Mouse (Mus musculus) gastrocnemius, postnatal 4 days (tissue): ENCODE results near the gene Fam168a. TPM values are rescaled to one million over a fixed set of nuclear protein-coding genes. Genes with fewer than 3 reads are reported as not detected.

Experiments used
- DNase-seq, 2 experiments: peaks; one replicate each; pipeline ENCODE4 v3.0.0; 2021 to 2022; ENCODE audit warnings: low spot score in 2 of 2, mixed read lengths in 2 of 2
- total RNA-seq, 2 experiments: library from RNA; stranded (reverse); gene quantifications; 2 replicates each; pipeline ENCODE4 v1.2.3; 2021

The Fam168a gene
- total RNA-seq, 2 experiments from 2014 or later = 65.7 to 67.8 TPM

DNA sequence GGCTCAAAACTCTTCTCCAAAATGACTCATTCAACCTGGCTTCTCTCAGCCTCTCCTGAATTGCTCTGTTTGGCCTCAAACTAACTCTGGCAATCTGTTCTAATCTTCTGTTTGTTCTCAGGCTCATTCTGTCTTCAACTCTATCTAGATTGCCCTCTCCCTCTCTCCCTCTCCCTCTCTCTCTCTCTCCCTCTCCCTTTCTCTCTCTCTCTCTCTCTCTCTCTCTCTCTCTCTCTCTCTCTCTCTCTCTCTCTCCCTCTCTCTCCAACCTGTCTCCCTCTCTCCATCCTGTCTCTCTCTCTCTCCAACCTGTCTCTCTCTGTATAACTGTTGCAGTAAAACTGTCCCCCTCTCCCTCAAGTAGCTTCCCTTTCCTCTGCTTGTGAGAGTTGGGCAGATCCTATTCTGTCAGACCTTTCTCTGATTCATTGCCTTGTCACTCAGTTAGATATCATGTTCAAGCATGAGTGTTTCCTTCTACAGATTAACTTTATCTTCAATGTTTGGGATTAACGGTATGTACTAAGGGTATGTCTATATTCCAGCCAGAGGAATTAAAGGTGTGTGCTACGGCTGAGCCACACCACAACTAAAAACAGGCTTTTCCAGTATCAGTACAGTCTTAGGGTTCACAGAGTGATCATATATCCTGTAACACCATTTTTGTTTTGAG, 64.4 kb downstream of the Fam168a start:
- DNase-seq = no peak

DNA sequence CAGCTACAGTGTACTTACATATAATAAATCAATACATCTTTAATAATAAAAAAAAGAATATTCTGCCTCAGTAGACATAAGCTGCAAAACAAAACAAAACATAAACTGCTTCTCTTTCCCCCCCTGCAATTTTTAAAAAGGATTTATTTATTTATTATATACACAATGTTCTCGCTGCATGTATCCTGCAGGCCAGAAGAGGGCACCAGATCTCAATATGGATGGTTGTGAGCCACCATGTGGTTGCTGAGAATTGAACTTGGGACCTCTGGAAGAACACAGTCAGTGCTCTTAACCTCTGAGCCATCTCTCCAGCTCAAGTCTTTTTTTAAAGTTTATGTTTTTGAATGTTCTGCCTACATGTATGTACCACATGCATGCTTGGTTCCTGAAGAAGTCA, 67.8 kb downstream of the Fam168a start:
- DNase-seq = no peak

DNA sequence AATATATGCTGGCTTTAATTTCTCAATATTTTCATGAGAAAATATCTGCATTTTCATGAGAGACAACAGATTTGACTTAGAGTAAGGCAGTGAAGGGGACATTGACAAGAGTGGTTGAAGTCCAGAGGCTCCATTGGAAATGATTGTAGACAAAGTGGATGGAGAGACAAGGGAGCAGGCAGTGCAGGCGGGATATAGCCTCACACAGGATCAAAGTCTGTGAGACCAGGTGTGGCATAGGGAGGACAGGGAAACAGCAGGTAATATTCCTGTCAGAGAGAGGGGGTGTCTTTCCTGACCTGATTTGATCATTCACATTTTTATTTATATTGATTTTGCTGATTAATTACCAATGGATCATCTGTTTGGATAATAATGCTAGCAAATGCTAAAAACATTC, 69.4 kb downstream of the Fam168a start:
- no peak for DNase-seq

DNA sequence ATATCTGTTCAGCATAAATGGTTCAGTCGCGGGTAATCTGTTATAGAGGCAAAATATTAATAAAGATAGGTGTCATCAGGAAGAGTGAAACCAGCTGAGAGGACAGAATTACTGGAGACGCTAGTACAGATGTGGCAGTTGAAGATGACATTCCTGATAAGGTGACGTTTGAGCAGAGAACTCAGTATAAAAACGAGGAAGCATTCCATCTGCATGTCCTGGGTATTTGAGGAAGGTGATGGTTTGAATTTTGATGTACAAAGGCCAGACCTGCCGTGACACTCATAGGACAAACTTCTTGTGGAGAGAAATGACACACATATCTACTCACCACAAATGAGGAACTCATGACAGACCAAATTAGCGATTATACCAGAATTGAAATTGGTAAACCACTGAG, 73.8 kb downstream of the Fam168a start:
- DNase-seq = no peak

DNA sequence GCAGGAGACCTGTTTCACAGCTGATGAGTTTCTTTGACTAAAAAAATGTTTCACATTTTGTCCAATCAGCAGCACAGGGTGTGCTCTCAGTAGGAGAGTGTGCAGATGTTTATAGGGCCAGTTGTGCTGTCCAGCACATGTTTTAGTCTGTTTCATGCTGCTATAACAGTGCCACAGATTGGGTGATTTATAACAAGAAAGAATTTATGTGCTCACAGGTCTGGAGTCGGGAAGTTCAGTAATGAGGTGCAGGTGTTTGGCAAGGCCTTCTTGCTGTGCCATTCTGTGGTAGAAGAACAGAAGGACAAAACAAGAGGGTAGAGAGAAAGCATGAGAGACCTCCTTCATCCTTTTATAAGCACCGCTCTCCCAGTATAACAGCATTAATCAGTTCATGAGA, 78.2 kb downstream of the Fam168a start:
- DNase-seq = no peak

DNA sequence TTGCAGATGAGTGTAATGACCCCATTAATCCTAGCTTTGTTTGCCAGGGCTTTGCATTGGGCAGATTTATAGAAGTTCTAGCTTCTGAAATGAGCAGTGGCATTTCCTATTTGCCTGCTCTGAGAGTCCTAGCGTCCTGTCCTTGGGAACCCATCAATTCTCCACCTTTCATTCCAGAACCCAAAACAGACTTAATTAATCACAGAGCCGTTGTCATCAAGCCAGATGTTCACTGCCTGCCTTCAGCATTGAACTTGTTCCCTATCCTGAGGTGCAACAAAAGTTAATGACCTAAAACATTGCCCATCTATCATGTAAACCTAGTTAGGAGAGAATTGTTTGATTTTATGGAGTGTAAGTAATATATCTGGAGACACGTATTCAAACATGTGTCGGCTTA, 79.0 kb downstream of the Fam168a start:
- DNase-seq = no peak

DNA sequence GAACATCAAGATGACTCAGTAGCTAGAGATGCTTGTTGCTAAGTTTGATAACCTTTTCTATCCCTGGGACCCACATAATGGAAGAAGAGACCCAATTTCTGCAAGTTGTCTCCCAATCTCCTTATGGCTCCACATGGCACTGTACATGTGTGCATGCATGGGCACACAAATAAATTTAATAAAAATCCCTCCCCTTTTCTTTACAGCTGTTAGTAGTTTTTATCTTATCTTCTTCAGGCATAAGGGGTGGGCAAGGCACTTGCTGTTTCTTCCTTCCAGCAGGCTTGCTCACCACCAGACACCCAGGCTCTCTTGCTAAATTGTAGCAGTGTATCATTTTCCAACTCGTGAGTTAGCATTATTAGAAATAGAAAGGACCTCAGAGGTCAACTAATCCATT, 79.6 kb downstream of the Fam168a start:
- no peak for DNase-seq

DNA sequence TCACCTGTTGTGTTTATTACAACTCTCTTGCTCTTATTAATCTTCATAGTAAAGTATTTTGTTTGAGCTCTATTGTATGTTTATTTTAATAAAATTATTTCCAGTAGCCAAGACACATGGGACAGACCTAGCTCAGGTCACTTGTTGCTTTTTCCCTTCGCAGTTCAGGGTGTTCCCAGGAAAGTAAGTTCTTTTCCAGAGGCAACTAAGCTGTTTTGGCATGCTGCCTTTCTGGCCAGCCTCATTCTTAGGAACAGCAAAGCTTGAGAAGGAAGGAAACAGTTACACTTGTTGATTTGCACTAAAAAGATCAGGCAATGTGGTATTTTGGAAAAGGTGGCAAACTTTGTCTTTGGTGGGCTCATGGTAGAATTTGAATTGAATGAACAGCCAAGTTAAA, 81.9 kb downstream of the Fam168a start:
- peak in 1 of 2 experiments; percentile 37 for DNase-seq

DNA sequence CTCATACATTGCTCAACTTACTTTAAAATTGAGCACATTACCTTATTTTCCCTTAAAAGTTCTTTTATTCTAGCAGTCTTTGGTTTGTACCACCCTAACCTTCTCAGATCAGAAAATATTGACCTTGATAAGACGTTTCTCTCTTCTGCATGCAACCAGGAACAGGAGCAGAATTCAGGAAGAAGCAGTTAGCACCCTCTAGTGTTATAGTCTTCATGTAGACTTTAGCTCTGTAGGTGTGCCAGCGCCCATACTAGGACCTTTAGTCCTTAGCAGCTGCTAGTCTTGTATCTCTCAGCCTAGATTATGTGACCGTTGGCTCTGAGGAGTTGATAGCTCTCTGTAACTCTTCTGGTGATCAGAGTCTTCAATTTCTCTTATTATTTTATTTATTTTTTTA, 92.4 kb downstream of the Fam168a start:
- DNase-seq = no peak

DNA sequence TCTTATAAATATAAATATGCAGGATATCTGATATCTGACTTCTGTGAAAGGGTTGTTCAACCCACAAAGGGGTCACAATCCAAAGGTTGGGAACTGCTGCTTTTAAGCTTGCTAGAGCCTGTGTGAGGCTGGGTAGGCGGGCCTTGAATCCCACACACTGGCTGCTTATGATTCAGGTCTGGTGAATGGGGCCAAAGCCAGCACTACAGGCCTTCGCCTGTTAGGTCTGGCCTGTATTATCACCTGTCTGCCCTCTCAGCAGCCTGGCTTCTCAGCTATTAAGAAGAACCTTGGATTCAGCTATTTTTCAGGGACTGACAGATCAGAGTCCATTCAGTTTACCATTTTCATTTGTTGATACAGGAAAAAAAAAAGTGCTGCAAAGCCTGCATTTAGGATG, 99.0 kb downstream of the Fam168a start:
- DNase-seq = no peak

DNA sequence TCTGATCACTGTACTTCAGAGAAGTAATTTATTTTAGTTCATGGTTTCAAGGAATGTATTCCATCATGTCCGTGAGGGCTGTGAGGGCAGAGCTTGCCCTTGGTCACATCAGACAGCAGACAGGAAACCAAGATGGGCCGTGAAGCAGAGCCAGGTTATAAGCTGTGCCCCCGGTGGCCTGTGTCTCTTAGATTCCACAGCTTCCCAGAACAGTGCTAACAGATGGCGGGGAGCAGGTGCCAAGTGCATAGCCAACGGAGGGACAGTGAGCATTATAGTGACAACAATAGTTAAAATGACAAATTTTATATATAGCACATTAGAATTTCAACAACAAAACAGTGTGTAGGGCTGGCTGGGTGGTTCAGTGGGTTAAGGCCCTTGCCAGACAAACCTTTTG, 105.5 kb downstream of the Fam168a start:
- DNase-seq = no peak

DNA sequence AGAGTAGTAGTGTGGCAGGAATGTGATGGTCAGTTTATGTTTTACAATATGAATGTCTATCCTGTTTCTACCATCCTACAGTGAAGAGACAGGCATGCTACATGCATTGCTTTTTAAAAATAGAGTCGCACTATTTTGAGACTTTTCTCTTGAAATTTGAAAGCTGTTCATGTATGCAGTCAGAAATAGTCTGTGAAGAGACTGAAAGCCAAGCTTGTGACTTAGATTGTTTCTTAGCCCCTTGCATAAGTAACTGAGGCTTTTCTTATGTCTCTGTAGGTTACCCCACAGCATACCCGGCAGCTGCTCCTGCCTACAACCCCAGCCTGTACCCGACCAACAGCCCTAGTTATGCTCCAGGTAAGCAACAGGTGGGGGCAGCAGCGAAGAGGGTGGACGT, 106.2 kb downstream of the Fam168a start:
- no peak for DNase-seq

DNA sequence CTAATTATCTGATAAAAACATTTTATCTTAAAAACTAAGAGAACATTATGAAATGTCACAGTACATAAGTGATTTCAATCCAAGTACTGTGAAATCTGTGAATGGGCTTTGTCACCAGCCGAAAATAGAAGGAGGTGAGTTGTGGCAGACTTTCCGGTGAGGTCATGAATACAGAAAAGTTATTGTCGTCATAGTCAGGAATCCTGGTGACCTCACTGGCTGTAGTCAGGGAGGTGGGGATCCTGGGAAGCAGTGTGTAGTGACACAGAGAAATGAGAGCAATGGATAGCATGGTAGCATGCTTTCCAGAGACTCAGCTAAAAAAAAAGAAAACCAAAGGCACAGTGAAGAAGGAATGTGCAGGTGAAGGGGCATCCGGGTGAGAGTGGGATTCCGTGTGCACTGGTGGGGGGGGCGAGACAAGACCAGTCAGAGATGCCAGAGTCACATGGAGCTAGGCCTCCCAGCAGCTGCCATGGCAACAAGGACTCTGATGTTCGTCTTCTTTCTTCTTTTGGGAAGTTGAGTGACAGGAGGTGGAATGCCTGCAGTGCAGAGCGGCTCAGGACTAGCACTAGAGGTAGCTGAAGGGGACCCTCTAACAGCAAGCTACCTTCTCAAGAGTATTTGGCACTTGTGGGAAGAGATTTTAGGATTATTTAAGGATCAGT, 109.6 kb downstream of the Fam168a start:
- DNase-seq = no peak

DNA sequence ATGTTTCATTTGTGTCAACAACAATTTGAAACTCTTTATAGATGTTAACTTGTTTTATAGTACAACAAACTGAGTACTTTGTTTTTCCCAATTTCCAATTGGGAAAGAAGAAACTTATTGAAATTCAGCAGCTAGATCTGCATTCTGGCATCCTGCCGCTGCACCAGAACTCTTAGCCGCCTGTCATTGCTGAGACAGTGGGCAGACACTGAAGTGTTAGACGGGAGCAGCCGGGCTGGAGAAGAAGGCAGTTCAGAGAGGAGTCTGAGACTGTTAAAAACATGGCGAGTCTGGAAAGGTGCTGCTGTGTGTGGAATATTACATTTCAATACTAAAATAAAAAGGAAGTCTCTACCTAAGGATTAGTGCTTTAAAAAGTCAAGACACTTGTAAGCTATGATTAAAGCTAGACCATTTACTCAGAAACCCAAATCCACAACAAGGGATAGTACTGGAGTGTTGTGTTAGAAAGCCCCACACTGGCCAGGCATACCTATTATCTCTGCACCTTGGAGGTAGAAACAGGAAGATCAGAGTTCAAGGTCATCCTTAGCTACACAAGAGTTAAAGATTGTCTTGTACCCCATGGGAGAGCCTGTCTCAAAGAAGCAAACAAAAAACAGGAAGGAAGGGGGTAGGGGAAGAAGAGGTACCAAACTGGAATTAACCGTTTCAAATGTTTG, 110.5 kb downstream of the Fam168a start:
- no peak for DNase-seq

DNA sequence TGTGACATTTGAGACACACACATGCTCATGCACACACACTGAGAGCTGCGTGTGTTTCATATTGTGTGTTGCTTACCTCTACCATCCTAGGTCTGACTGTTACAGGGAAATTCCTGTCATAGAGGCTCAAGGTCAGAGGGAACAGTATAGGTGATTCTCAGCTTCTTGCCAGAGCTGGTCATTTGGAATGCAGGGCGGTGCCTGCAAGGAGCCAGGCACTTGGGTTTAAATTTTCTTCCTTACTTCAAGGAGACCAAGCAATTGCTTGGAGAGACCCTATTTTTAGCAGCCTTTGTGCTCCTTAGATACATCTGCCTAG, 111.0 kb downstream of the Fam168a start:
- no peak for DNase-seq

DNA sequence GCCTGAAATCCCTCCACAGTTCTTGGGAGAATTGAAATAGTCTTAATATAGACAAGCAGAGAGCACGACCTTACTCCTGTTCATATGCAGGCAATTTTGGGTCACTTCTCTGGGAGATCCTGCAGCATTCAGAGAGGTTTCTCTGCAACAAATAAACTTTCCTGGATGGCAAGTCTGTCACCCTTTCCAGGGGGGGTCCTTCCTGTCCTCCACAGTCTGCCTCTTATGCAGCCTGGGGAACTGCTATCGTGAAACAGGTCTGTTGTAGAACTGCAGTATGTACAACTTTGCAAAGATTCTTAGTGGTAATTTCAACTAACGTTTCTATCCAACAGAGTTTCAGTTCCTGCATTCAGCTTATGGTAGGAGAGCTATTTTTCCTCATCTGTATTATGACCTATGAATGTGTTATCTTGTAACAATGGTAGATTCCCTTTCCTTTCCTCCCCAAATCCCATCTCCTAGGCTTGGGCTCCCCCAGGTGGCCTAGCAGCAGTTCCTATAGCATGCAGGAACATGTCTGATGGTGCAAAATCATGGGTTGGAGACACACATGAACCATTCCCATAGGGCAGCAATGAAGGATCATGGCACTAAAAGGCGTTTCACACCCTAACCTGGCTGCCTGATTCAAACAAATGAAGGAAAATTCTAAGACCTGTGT, 112.1 kb downstream of the Fam168a start:
- DNase-seq = no peak

DNA sequence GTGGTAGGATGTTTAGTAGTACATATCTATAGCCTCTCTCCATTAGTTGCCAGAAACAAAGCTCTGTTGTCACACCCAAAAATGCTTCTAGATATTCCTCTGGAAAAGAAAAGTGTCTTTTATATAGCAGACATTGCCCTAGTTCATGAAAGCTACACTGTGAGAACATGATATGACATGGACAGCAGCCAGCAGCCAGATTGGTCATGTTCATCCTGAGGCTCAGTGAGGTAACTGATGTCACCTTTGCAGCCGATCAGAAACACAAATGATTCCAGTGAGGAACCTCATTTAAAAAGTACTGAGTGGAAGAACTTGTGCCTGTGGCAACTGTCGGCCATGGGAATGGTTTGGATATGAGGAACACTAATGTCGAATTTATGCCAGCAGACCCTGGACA, 118.2 kb downstream of the Fam168a start:
- DNase-seq = no peak

DNA sequence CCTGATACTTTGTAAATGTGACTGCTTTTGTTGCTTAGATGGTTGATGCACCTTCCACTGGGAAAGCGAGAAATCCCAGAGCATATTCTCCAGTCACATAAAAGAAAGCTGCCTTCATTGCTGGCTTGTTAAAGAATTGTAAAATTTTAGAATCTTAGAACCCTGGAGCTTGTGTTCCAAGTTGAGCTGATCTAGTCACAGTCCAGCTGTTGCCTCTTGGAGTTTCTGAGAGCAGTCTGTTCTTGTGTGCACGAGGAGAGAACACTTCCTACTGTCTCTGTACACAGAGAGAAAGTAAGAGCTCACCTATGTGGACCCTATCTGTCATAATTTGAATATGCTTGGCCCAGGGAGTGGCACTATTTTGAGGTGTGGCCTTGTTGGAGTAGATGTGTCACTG, 122.1 kb downstream of the Fam168a start:
- DNase-seq = no peak

DNA sequence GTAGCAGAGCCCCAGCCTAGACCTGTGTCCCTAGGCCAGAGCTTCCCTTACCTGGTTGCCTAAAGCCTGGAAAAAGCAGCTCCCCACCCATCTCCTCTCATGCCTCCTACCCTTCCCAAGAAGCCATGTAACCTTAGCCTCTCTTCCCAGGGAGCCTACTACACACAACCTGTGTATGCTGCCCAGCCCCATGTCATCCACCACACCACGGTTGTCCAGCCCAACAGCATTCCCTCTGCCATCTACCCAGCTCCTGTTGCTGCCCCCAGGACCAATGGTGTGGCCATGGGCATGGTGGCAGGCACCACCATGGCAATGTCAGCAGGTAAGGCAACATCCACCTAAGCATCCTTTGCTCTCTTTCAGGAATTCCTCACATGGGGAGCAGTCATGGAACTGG, 127.4 kb downstream of the Fam168a start:
- DNase-seq = no peak

DNA sequence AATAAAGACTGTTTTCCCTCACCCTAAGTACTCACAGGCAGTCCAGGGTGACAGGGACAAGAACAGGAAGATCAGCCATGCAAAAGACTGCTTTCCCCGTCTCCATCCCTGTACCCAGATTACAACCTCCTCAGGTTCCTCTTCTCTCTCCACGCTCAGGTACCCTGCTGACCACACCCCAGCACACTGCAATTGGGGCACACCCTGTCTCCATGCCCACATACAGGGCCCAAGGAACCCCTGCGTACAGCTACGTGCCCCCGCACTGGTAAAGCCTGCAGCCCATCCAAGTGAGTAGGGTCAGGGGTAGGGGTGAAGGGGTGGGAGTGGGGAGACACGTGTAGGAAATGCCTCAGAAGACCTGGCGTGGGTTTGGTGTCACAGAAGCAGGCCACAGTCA, 128.7 kb downstream of the Fam168a start:
- no peak for DNase-seq

DNA sequence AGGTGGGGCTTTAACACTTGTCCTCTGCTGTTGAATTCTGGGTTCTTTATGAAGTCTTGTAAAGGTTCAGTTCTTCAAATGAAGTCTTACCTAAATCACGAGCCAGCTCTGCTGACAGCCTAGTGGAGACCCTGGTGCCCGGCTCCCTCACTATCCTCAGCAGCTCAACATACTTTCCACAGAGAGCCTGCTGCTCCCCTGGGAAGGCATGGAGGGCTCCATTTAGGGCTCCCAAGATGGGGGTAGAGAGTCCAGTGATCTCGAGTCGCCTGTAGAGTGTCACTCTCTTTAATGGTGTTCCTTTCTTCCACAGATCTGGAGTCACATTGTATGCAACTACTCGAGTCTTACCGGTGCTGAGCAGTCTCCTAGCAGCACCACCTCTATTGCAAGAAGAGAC, 129.3 kb downstream of the Fam168a start:
- DNase-seq = no peak

DNA sequence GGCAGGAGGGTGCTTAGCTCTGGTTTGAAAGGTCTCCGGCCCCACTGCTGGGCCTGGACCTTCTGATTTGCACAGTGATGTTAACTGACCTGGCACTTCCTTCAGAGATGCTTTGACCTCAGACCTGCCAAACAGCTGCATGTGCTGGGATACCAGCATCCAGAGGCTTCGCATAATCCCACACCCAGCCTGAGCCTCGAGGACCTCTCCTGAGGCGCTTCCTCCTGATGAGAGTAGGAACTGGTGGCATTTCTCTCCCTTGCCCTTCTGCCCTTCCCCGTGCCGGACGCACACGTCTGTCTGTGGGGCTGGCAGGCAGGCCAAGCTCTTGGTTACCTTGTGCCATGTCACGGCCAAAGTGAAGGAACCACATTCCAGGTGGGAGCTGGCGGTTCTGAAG, 130.2 kb downstream of the Fam168a start:
- no peak for DNase-seq
